In genomic region chr2:120562859-120563234, GRCm38 (mm10) we compare ENCODE assay signal across 8 mouse cellular contexts. TPM values are rescaled to one million over a fixed set of nuclear protein-coding genes. Genes with fewer than 3 reads are reported as not detected.
DNase-seq lines count a peak whose midpoint lies in the region; ATAC-seq and TF ChIP-seq lines count a peak whose summit lies in the region.

No protein-coding gene starts in this region.

- ATAC-seq in lung, embryonic 15.5 days (ENCODE audit: borderline replicate concordance, extremely low read depth, low FRiP score, low TSS enrichment) = no peak
- ATAC-seq in limb, embryonic 14.5 days (ENCODE audit: low FRiP score, low read depth) = no peak
- 0 out of 2 replicates have a peak, but pooled peaks have one; percentile 28 for ATAC-seq in neutrophil, adult 5-6 weeks (ENCODE audit: extremely low read depth, insufficient number of reproducible peaks, low FRiP score, poor library complexity, severe bottlenecking)

- H3K4me2 ChIP-seq in lung, embryonic 15.5 days = peak overlapping the region; percentile 71
- H3K4me2 ChIP-seq in limb, embryonic 14.5 days (replicated peaks; ENCODE audit: low read depth, low read length, severe bottlenecking) = peak overlapping the region; percentile 68

- H3K9ac ChIP-seq in lung, embryonic 15.5 days = peak overlapping the region; percentile 88
- H3K9ac ChIP-seq in limb, embryonic 14.5 days (ENCODE audit: low read depth, low read length, severe bottlenecking) = peak overlapping the region; percentile 93

- DNase-seq in lung, adult 18-20 months = no peak
- no peak for DNase-seq in forebrain, embryonic 10.5 days (ENCODE audit: extremely low spot score, low spot score)
- DNase-seq in limb, embryonic 14.5 days (ENCODE audit: low spot score) = no peak
- DNase-seq in frontal cortex, adult 2 months (ENCODE audit: extremely low spot score in 1 of 2, low spot score in 1 of 2) = no peak
- no peak for DNase-seq in gastrocnemius, adult 18-20 months (ENCODE audit: low spot score)
- DNase-seq in right cerebral cortex, postnatal 14 days = no peak

- peak overlapping the region; percentile 82 for H3K4me3 ChIP-seq in lung, embryonic 15.5 days
- H3K4me3 ChIP-seq in forebrain, embryonic 10.5 days = peak overlapping the region; percentile 92
- H3K4me3 ChIP-seq in limb, embryonic 14.5 days (replicated peaks; ENCODE audit: low read length) = peak overlapping the region; percentile 83

- H3K27me3 ChIP-seq in lung, embryonic 15.5 days = no peaks in the 10 kb centered on the region
- no peaks in the 10 kb centered on the region for H3K27me3 ChIP-seq in forebrain, embryonic 10.5 days (ENCODE audit: poor library complexity, severe bottlenecking)
- H3K27me3 ChIP-seq in limb, embryonic 14.5 days (ENCODE audit: control insufficient read depth, insufficient read depth, low read length) = no peaks in the 10 kb centered on the region

- no peak overlapping the region for H3K27ac ChIP-seq in lung, embryonic 15.5 days
- H3K27ac ChIP-seq in forebrain, embryonic 10.5 days = peak overlapping the region; percentile 99
- no peak overlapping the region for H3K27ac ChIP-seq in limb, embryonic 14.5 days (replicated peaks; ENCODE audit: low read depth, low read length)

- H3K4me1 ChIP-seq in lung, embryonic 15.5 days = peaks cover 17% of the 10 kb centered on the region
- H3K4me1 ChIP-seq in forebrain, embryonic 10.5 days = peaks cover 17% of the 10 kb centered on the region
- 0 out of 2 replicates have a peak, but pooled peaks cover 4% of the 10 kb centered on the region for H3K4me1 ChIP-seq in limb, embryonic 14.5 days (ENCODE audit: control insufficient read depth, insufficient read depth, low read length)

- 17% methylated on average over 9 of the region's 9 CpGs for WGBS in lung, embryonic 15.5 days
- WGBS in forebrain, embryonic 10.5 days = 26% methylated on average over 9 of the region's 9 CpGs
- 22% methylated on average over 9 of the region's 9 CpGs for WGBS in limb, embryonic 14.5 days

- H3K36me3 ChIP-seq in lung, embryonic 15.5 days = no peaks in the 10 kb centered on the region
- H3K36me3 ChIP-seq in forebrain, embryonic 10.5 days (replicated peaks) = peaks cover 17% of the 10 kb centered on the region
- no peaks in the 10 kb centered on the region for H3K36me3 ChIP-seq in limb, embryonic 14.5 days (ENCODE audit: control insufficient read depth, insufficient read depth, low read length)

- no peaks in the 10 kb centered on the region for H3K9me3 ChIP-seq in lung, embryonic 15.5 days
- no peaks in the 10 kb centered on the region for H3K9me3 ChIP-seq in forebrain, embryonic 10.5 days
- no peaks in the 10 kb centered on the region for H3K9me3 ChIP-seq in limb, embryonic 14.5 days (ENCODE audit: control insufficient read depth, low read length)

- no peak for TF ChIP-seq POLR2A in limb, embryonic 14.5 days (IDR thresholded peaks at IDR 0.05; ENCODE audit: borderline replicate concordance, extremely low read depth, insufficient read depth, insufficient read length)

RNA-seq across cellular contexts. Expression of gene Zfp106, which starts 0.8 kb away (rescaled TPM):
- polyA plus RNA-seq in lung, embryonic 15.5 days (2015; fragmentation: Nextera tagmentation; extraction: Ambion mirVana) = 38.8 and 42.4 TPM in 2 replicates
- 83.1 and 87.3 TPM in 2 replicates for polyA plus RNA-seq in forebrain, embryonic 10.5 days (2016; fragmentation: Nextera tagmentation; extraction: Ambion mirVana)
- polyA plus RNA-seq in limb, embryonic 14.5 days (2012; rRNA removed) = 58.0 and 61.9 TPM in 2 replicates
- 60.7 and 61.1 TPM in 2 replicates for polyA plus RNA-seq in limb, embryonic 14.5 days (2014; fragmentation: Nextera tagmentation; extraction: Ambion mirVana)
- total RNA-seq in neutrophil, adult 5-6 weeks (2017) = 174 and 184 TPM in 2 replicates
- 73.3 and 79.9 TPM in 2 replicates for polyA plus RNA-seq in frontal cortex, adult 2 months (2012; rRNA removed)
- total RNA-seq in gastrocnemius, adult 18-20 months (2021) = 100 to 1,000 TPM; 690 to 739 TPM

RNA-seq across cellular contexts. Expression of gene Snap23, which starts 4.6 kb away (rescaled TPM):
- polyA plus RNA-seq in lung, embryonic 15.5 days (2015; fragmentation: Nextera tagmentation; extraction: Ambion mirVana) = 53.1 and 59.1 TPM in 2 replicates
- 50.5 and 56.2 TPM in 2 replicates for polyA plus RNA-seq in forebrain, embryonic 10.5 days (2016; fragmentation: Nextera tagmentation; extraction: Ambion mirVana)
- polyA plus RNA-seq in limb, embryonic 14.5 days (2012; rRNA removed) = 40.6 and 59.1 TPM in 2 replicates
- polyA plus RNA-seq in limb, embryonic 14.5 days (2014; fragmentation: Nextera tagmentation; extraction: Ambion mirVana) = 51.2 and 51.6 TPM in 2 replicates
- total RNA-seq in neutrophil, adult 5-6 weeks (2017) = 618 and 662 TPM in 2 replicates
- polyA plus RNA-seq in frontal cortex, adult 2 months (2012; rRNA removed) = 19.7 and 21.8 TPM in 2 replicates
- 10 to 100 TPM; 46.6 to 47.3 TPM for total RNA-seq in gastrocnemius, adult 18-20 months (2021)

RNA-seq across cellular contexts. Expression of gene Haus2, which starts 46.3 kb away (rescaled TPM):
- polyA plus RNA-seq in lung, embryonic 15.5 days (2015; fragmentation: Nextera tagmentation; extraction: Ambion mirVana) = 21.9 and 25.4 TPM in 2 replicates
- 40.5 and 43.7 TPM in 2 replicates for polyA plus RNA-seq in forebrain, embryonic 10.5 days (2016; fragmentation: Nextera tagmentation; extraction: Ambion mirVana)
- 13.2 and 15.0 TPM in 2 replicates for polyA plus RNA-seq in limb, embryonic 14.5 days (2012; rRNA removed)
- polyA plus RNA-seq in limb, embryonic 14.5 days (2014; fragmentation: Nextera tagmentation; extraction: Ambion mirVana) = 20.5 and 21.6 TPM in 2 replicates
- 6.3 and 7.4 TPM in 2 replicates for total RNA-seq in neutrophil, adult 5-6 weeks (2017)
- 14.9 and 17.1 TPM in 2 replicates for polyA plus RNA-seq in frontal cortex, adult 2 months (2012; rRNA removed)
- 1 to 10 TPM; 6.6 to 6.7 TPM for total RNA-seq in gastrocnemius, adult 18-20 months (2021)

RNA-seq across cellular contexts. Expression of gene Lrrc57, which starts 46.5 kb away (rescaled TPM):
- 27.4 and 29.9 TPM in 2 replicates for polyA plus RNA-seq in lung, embryonic 15.5 days (2015; fragmentation: Nextera tagmentation; extraction: Ambion mirVana)
- 29.3 and 32.0 TPM in 2 replicates for polyA plus RNA-seq in forebrain, embryonic 10.5 days (2016; fragmentation: Nextera tagmentation; extraction: Ambion mirVana)
- polyA plus RNA-seq in limb, embryonic 14.5 days (2012; rRNA removed) = 18.1 and 18.4 TPM in 2 replicates
- polyA plus RNA-seq in limb, embryonic 14.5 days (2014; fragmentation: Nextera tagmentation; extraction: Ambion mirVana) = 19.4 and 20.7 TPM in 2 replicates
- total RNA-seq in neutrophil, adult 5-6 weeks (2017) = 23.0 and 29.7 TPM in 2 replicates
- polyA plus RNA-seq in frontal cortex, adult 2 months (2012; rRNA removed) = 35.1 and 35.7 TPM in 2 replicates
- 10 to 100 TPM; 12.6 to 12.9 TPM for total RNA-seq in gastrocnemius, adult 18-20 months (2021)
